ENCODE assay signal across 14 mouse cellular contexts in the genomic region with DNA sequence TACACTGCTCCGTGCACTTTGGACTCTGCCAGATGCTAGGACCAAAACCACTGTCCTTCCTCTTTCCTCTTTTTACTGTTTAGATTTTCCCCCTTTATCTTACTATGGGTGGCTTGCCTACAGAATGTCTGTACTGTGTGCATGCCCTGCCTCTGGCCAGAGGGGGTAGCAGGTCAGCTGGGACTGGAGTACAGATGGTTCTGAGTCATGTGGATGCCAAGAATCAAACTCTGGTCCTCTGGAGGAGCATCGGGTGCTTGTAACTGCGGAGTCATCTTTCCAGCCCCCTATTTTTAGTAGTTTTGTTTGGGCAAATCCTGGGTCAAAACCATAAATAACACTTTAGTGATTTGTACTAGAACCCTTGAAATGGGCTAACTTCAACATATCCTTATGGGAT.
"Had no signal": no experiment of that assay in that cellular context is flagged by ENCODE, and none has a peak within 500 bp of the region (broad histone marks: within the 10 kb centered on the region; RNA-seq: fewer than 3 reads in every experiment).

No protein-coding gene starts in this region.

- H3K9me3 ChIP-seq: liver, embryonic 13.5 days; neural tube, embryonic 12.5 days; neural tube, embryonic 15.5 days had no signal

- H3K9ac ChIP-seq: liver, embryonic 13.5 days; neural tube, embryonic 12.5 days; neural tube, embryonic 15.5 days had no signal

- H3K27ac ChIP-seq: kidney, postnatal 0 days; layer of hippocampus, adult 2 months; liver, embryonic 13.5 days; neural tube, embryonic 12.5 days; neural tube, embryonic 15.5 days had no signal

- H3K27me3 ChIP-seq: liver, embryonic 13.5 days; neural tube, embryonic 12.5 days; neural tube, embryonic 15.5 days had no signal

- H3K36me3 ChIP-seq: liver, embryonic 13.5 days; neural tube, embryonic 12.5 days; neural tube, embryonic 15.5 days had no signal

- H3K4me3 ChIP-seq: layer of hippocampus, adult 2 months; liver, embryonic 13.5 days; neural tube, embryonic 12.5 days; neural tube, embryonic 15.5 days had no signal

- H3K4me2 ChIP-seq: liver, embryonic 13.5 days; midbrain, embryonic 11.5 days; neural tube, embryonic 12.5 days; neural tube, embryonic 15.5 days had no signal

- DNase-seq: kidney, adult 2 months; kidney, postnatal 25 days; layer of hippocampus, adult 9-11 months; liver, embryonic 13.5 days; lung, adult 2 months; lung, postnatal 14 days; lung, postnatal 4 days; midbrain, embryonic 14.5 days; thymus, postnatal 36 days had no signal
